Mouse (Mus musculus): ENCODE measurements at regions not wholly inside any gene's neighbourhood (a gene's known extent, or its start where the extent isn't known, plus 50 kb on each side); places are given as distances from the start of the nearest gene placed in this dataset.

DNA sequence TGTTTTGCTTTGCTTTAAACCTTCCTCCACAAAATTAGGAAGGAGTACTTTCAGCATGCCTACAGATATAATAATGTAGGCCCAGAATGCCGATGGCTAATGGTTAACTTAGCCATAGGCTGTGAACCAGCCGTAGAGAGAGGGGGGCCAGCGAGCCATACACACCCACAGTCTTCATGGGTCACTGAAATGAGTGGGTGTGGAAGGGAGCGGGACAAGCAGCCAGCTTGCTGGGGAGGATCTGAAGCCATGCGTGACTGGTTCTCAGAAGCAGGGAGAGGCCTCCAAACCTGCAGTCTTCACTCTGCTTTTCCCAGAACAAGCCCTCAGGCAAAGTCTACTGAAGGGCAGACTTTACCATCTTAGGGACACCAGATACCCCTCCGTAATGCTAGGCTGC is 50.8 kb upstream of the Ptpn13 start:
- Histone ChIP-seq H3K4me2 (no peak overlapping the region), H3K4me3 (replicated peaks) (no peak overlapping the region), H3K27ac (no peak overlapping the region), H3K27me3 (no peaks in the 10 kb centered on the region), H3K9ac (replicated peaks) (no peak overlapping the region), H3K4me1 (replicated peaks) (no peaks in the 10 kb centered on the region), H3K36me3 (no peaks in the 10 kb centered on the region), H3K9me3 (no peaks in the 10 kb centered on the region)
- 85% methylated on average over 6 of the region's 6 CpGs for WGBS
- ATAC-seq (ENCODE audit: insufficient number of reproducible peaks, insufficient read depth, low FRiP score, low TSS enrichment, low read depth) = no peak

DNA sequence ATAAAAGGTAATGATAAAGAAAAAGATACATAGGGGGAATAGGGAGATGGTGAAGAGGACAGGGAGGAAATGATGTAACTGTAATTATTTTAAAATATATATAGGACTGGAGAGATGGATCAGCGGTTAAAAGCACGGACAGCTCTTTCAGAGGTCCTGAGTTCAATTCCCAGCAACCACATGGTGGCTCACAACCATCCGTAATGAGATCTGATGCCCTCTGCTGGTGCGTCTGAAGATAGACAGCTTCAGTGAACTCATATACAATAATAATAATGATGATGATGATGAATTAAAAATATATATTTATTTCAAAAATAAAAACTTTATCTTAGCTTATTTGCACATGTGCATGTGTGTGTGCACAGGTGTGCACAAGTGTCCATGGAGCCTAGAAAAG is 51.9 kb upstream of the Ptpn13 start:
- Histone ChIP-seq H3K4me3 (replicated peaks) (no peak overlapping the region), H3K4me1 (replicated peaks) (no peaks in the 10 kb centered on the region), H3K27me3 (no peaks in the 10 kb centered on the region), H3K36me3 (no peaks in the 10 kb centered on the region), H3K9ac (replicated peaks) (no peak overlapping the region), H3K9me3 (no peaks in the 10 kb centered on the region), H3K27ac (no peak overlapping the region), H3K4me2 (no peak overlapping the region)
- no peak for ATAC-seq (ENCODE audit: insufficient number of reproducible peaks, insufficient read depth, low FRiP score, low TSS enrichment, low read depth)
- WGBS = 89% methylated on average over 4 of the region's 4 CpGs

DNA sequence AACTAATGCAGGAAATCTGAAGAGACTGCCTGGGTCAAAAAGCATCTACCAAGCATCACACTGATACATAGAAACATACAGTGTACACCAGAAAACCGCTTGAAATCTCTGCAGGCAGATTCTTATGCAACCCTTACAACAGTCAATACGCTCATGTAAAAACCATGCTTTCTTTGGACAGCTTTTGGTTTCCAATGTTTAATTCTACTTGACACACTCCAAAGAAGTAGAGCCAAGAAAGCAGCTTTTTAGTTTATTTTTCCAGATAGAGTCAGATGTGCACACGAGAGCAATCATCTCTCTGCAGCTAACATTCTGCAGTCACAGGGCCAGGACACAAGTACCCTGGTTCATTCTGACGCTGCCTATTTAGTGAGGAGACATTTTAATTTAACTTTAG is 54.5 kb upstream of the Ptpn13 start:
- Histone ChIP-seq H3K4me2 (no peak overlapping the region), H3K4me3 (replicated peaks) (no peak overlapping the region), H3K4me1 (replicated peaks) (peaks cover 3% of the 10 kb centered on the region; the same call in 1 of the 2 replicates), H3K36me3 (no peaks in the 10 kb centered on the region), H3K9ac (replicated peaks) (no peak overlapping the region), H3K27ac (no peak overlapping the region), H3K27me3 (no peaks in the 10 kb centered on the region), H3K9me3 (0 out of 2 replicates have a peak, but pooled peaks cover 1% of the 10 kb centered on the region)
- WGBS = 86% methylated on average over 4 of the region's 4 CpGs
- ATAC-seq (ENCODE audit: insufficient number of reproducible peaks, insufficient read depth, low FRiP score, low TSS enrichment, low read depth) = no peak

DNA sequence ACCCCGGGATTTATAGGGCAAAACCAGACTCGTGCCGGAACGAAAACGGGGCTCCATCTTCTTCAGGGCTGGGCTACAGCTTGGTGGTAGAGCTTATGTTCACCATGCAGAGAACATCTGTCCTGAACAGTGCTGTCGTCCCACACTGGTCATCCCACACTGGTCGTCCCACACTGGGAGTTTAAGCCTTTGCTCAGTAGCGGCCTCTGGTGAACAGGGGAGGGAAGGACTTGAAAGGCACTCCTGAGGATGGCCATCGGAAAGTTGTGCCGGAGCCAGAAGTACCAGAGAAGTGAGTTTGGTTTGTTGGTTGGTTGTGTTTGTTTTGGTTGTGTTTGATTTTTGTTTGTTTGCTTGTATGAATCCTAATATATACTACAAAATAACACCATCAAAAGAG is 56.0 kb upstream of the Ptpn13 start:
- 80% methylated on average over 10 of the region's 10 CpGs for WGBS
- H3K4me3 ChIP-seq (replicated peaks) = no peak overlapping the region
- no peak for ATAC-seq (ENCODE audit: insufficient number of reproducible peaks, insufficient read depth, low FRiP score, low TSS enrichment, low read depth)

DNA sequence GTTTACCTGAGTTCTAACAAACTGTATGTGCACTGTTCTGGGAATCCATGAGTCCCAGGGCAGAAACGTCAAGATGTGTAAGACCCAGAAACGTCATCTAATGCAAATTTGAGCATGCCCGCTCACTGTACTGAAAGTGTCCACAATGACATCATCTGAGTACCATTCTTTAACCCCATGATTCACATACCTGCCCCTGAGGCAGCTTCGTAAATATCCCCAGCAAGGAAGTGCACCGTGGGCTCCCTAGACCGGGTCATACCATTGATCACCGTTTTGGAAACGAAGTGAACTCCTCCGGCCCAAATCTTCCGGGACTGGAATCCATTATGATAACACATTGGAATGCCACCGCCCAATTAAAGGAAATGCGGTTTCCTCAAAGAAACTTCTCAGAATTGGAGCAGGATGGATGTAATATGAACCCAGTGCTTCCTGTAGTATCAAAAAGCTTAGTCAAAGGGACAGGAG is 57.8 kb upstream of the Ptpn13 start:
- Histone ChIP-seq H3K36me3 (no peaks in the 10 kb centered on the region), H3K4me1 (replicated peaks) (peaks cover 3% of the 10 kb centered on the region; the same call in 1 of the 2 replicates), H3K27me3 (0 out of 2 replicates have a peak, but pooled peaks cover 13% of the 10 kb centered on the region), H3K4me3 (replicated peaks) (no peak overlapping the region), H3K9me3 (0 out of 2 replicates have a peak, but pooled peaks cover 7% of the 10 kb centered on the region), H3K9ac (replicated peaks) (no peak overlapping the region), H3K27ac (no peak overlapping the region), H3K4me2 (no peak overlapping the region)
- no peak for ATAC-seq (ENCODE audit: insufficient number of reproducible peaks, insufficient read depth, low FRiP score, low TSS enrichment, low read depth)
- 60% methylated on average over 12 of the region's 12 CpGs for WGBS

More for the DNA sequence above, 56.0 kb upstream of the Ptpn13 start:
- Histone ChIP-seq H3K4me1 (replicated peaks) (peaks cover 3% of the 10 kb centered on the region; the same call in 1 of the 2 replicates), H3K27ac (no peak overlapping the region), H3K4me2 (no peak overlapping the region), H3K27me3 (0 out of 2 replicates have a peak, but pooled peaks cover 8% of the 10 kb centered on the region), H3K9ac (replicated peaks) (no peak overlapping the region), H3K36me3 (no peaks in the 10 kb centered on the region), H3K9me3 (0 out of 2 replicates have a peak, but pooled peaks cover 7% of the 10 kb centered on the region)

DNA sequence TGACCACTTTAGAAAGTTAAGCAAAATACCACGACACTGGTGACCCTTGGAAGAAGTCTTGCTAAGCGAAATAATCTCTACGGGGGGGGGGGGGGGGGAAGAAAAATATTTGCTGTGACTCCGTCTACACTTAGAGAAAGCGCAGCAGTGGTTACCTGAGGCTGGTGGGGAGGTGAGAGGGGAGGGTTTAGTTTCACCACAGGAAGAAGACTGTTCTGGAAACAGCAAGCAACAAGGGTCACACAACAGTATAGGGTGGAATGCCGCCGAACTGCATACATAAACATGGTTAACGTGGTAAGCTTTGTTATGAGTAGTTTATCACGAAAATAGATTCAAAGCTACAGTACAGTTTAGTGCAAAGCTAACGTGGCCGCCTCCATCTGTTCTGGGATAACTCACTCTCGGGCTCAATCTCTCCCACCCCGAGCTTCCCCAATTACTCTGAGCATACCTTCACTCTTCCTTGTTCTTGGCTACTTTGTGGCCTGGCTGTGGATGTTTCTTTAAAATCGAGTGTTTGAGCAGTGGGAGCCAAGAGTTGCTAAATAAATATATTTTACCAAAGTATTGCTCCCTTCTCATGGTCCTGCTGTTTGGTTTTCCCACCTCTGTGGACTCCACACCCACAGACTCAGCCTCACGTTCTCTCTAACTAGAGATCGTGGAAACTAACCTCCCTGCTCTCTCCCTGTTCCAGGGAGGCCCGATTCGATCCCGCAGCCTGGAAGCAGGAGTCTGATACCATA is 59.1 kb upstream of the Ptpn13 start:
- WGBS = 88% methylated on average over 19 of the region's 19 CpGs
- Histone ChIP-seq H3K4me1 (replicated peaks) (peaks cover 3% of the 10 kb centered on the region; the same call in 1 of the 2 replicates), H3K27ac (no peak overlapping the region), H3K4me2 (no peak overlapping the region), H3K9me3 (0 out of 2 replicates have a peak, but pooled peaks cover 7% of the 10 kb centered on the region), H3K4me3 (replicated peaks) (no peak overlapping the region), H3K36me3 (no peaks in the 10 kb centered on the region), H3K9ac (replicated peaks) (no peak overlapping the region), H3K27me3 (0 out of 2 replicates have a peak, but pooled peaks cover 13% of the 10 kb centered on the region)
- no peak for ATAC-seq (ENCODE audit: insufficient number of reproducible peaks, insufficient read depth, low FRiP score, low TSS enrichment, low read depth)

DNA sequence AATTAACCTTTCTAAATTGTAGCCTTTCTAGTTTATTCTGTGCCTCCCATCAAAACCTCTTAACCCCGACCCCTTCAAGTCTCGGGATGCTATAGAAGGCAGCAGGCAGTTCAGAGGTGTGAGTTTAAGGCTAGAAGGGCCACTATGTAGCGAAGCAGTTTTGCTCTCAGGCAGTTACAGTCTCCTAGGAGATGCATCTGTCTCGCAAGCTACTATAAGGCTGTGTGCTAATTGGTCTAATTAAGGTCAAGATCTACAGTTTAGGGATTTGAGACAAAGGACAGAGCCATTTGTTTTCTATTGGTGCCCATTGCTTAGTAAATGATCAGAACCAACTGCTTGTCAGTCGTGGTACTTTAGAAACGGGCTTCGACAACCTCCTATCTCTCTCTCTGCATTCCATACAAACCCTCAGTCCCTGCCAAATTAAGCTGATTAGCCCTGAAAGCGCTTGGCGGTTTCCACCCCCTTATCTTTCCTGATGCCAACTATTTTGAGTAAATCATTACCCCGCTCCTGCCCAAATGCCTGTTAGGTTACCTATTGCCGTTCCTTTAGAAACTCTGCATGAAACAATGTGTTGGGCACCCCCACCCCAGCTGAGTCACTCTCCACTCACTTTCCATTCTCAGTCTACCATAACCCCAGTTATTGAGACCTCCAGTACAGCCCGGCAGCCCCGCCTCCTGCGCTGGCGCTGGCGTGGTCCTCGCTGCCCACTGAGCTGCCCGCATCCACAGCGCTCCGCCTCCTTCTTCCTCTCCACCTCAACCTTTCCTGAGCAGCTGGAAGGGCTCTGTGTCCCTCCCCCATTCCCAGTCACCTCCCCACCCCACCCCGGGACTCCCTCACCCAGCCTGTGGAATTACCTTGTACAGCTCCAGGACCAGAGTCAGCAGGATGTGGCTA is 59.9 kb upstream of the Ptpn13 start:
- Histone ChIP-seq H3K9ac (replicated peaks) (no peak overlapping the region), H3K27me3 (0 out of 2 replicates have a peak, but pooled peaks cover 13% of the 10 kb centered on the region), H3K36me3 (no peaks in the 10 kb centered on the region), H3K4me3 (replicated peaks) (no peak overlapping the region), H3K9me3 (0 out of 2 replicates have a peak, but pooled peaks cover 7% of the 10 kb centered on the region), H3K4me1 (replicated peaks) (peaks cover 3% of the 10 kb centered on the region; the same call in 1 of the 2 replicates), H3K4me2 (no peak overlapping the region), H3K27ac (no peak overlapping the region)
- ATAC-seq (ENCODE audit: insufficient number of reproducible peaks, insufficient read depth, low FRiP score, low TSS enrichment, low read depth) = no peak
- WGBS = 86% methylated on average over 21 of the region's 21 CpGs

DNA sequence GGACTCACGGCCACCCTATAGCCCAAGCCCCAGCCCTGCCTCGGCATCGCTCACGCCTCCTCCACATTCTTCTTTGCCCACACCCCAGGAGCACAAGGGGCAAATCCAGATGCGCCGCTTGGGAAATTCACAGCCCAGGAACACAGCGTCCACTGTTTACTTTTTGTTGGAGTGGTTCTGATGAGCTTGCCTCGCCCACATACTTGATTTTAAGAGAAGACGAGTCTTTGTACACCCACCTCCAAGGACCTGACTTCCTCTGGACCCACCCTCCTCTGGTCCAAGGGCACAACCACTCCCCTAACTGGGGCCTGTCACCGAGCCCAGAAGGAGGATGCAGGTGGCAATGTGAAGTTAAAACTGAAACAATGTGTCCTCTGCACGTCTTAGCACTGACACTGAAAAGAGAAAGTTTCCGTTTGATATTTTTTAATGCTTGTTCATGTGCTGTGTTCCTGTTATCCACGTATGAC is 64.2 kb upstream of the Ptpn13 start:
- Histone ChIP-seq H3K27ac (no peak overlapping the region), H3K4me3 (replicated peaks) (no peak overlapping the region), H3K9ac (replicated peaks) (no peak overlapping the region), H3K27me3 (0 out of 2 replicates have a peak, but pooled peaks cover 13% of the 10 kb centered on the region), H3K4me2 (no peak overlapping the region), H3K9me3 (0 out of 2 replicates have a peak, but pooled peaks cover 7% of the 10 kb centered on the region), H3K4me1 (replicated peaks) (no peaks in the 10 kb centered on the region), H3K36me3 (no peaks in the 10 kb centered on the region)
- no peak for ATAC-seq (ENCODE audit: insufficient number of reproducible peaks, insufficient read depth, low FRiP score, low TSS enrichment, low read depth)
- WGBS = 79% methylated on average over 13 of the region's 13 CpGs

DNA sequence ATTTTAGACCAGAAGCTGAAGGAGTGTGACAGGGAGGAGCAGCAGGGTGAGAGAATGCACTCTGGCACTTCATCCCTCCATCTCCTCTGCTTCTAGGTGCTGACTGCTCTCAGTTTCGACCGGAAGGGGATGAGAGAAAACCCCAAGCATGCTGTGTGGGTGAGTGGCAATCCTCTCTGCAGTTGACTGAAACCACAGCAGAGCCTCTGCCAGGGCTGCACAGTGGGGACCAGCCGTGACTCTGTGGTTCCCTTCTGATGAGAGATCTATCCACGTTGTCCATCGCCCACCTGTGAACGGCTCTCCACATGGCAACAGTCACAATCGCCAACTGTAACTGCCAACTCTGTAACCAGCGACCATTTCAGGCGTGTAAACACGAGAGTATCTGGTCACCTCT is 64.6 kb upstream of the Ptpn13 start:
- Histone ChIP-seq H3K9ac (replicated peaks) (no peak overlapping the region), H3K4me2 (no peak overlapping the region), H3K4me1 (replicated peaks) (no peaks in the 10 kb centered on the region), H3K9me3 (0 out of 2 replicates have a peak, but pooled peaks cover 5% of the 10 kb centered on the region), H3K27ac (no peak overlapping the region), H3K4me3 (replicated peaks) (no peak overlapping the region), H3K36me3 (no peaks in the 10 kb centered on the region), H3K27me3 (0 out of 2 replicates have a peak, but pooled peaks cover 13% of the 10 kb centered on the region)
- no peak for ATAC-seq (ENCODE audit: insufficient number of reproducible peaks, insufficient read depth, low FRiP score, low TSS enrichment, low read depth)
- WGBS = 84% methylated on average over 10 of the region's 10 CpGs

DNA sequence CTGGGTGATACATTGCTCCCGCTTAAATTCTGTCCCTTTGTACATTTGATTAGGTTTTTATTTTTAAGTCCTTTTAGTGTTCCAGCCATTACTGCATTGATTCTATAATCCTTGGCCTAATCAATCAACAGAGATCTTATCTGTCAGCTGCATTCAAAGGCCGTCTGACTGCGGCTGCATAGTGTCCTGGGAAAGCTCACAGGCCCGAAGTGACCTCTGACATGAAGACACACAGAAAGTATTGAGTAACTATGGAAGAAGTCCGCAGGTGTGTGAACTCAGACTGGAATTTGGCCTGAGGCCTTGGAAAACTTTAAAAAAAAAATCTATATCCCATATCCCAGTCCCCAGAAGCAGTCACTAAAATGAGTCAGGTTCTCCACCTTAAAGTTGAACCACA is 67.4 kb upstream of the Ptpn13 start:
- no peak for ATAC-seq (ENCODE audit: insufficient number of reproducible peaks, insufficient read depth, low FRiP score, low TSS enrichment, low read depth)
- no peak overlapping the region for H3K9ac ChIP-seq (replicated peaks)
- H3K4me2 ChIP-seq = no peak overlapping the region
- WGBS = 62% methylated on average over 5 of the region's 5 CpGs
- no peaks in the 10 kb centered on the region for H3K36me3 ChIP-seq
- H3K4me3 ChIP-seq (replicated peaks) = no peak overlapping the region
- no peaks in the 10 kb centered on the region for H3K4me1 ChIP-seq (replicated peaks)
- no peak overlapping the region for H3K27ac ChIP-seq
- H3K9me3 ChIP-seq = no peaks in the 10 kb centered on the region
- H3K27me3 ChIP-seq = no peaks in the 10 kb centered on the region

DNA sequence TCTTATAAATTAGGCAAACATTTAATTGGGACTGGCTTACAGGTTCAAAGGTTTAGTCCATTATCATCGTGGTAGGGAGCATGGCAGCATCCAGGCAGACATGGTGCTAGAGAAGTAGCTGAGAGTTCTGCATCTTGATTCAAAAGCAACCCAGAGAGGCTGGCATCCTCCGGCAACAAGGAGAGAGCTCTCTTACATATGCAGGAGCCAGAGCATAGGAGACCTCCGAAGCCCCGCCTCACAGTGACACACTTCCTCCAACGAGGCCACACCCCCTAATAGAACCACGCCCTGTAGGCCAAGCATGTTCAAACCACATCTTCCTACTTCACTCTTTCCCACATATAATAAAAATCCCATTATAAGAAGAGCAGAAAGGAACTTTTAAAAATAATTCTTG is 68.5 kb upstream of the Ptpn13 start:
- 60% methylated on average over 6 of the region's 6 CpGs for WGBS
- Histone ChIP-seq H3K4me3 (replicated peaks) (peak overlapping the region; percentile 19), H3K9me3 (peaks cover 7% of the 10 kb centered on the region; the same call in 1 of the 2 replicates)

More for the DNA sequence above, 68.5 kb upstream of the Ptpn13 start:
- no peak overlapping the region for H3K9ac ChIP-seq (replicated peaks)
- no peaks in the 10 kb centered on the region for H3K36me3 ChIP-seq
- no peaks in the 10 kb centered on the region for H3K27me3 ChIP-seq
- no peaks in the 10 kb centered on the region for H3K4me1 ChIP-seq (replicated peaks)
- no peak overlapping the region for H3K27ac ChIP-seq
- H3K4me2 ChIP-seq = peak overlapping the region; percentile 38
- ATAC-seq (ENCODE audit: insufficient number of reproducible peaks, insufficient read depth, low FRiP score, low TSS enrichment, low read depth) = no peak
